Mouse (Mus musculus) heart, postnatal 0 days (tissue): ENCODE data around the gene Tnfrsf1b. TPM values are rescaled to one million over a fixed set of nuclear protein-coding genes. Genes with fewer than 3 reads are reported as not detected.
A peak's percentile ranks its signal among the peaks of the same experiment; 100 is the strongest.

Experiments used
- ATAC-seq: fragments of 200-750 bp; cut with Nextera tagmentation; 2 replicates; pipeline ENCODE4 v1.8.0; 2017; ENCODE audit warnings: low read depth, moderate number of reproducible peaks, moderate library complexity; ENCODE audit not compliant: insufficient read depth
- DNase-seq: peaks from one replicate; pipeline ENCODE4 v3.0.0-alpha.2; 2016; ENCODE audit warnings: low spot score
- H3K27ac ChIP-seq: fragments of 300-500 bp; sonication (generic); 2 replicates; pipeline ENCODE4 v1.5.1; 2014; ENCODE audit warnings: low read depth, mild to moderate bottlenecking
- H3K27me3 ChIP-seq: fragments of 300-500 bp; sonication (generic); 2 replicates; pipeline ENCODE4 v1.6.1; 2014; ENCODE audit warnings: low read length, mixed read lengths; ENCODE audit not compliant: control insufficient read depth, insufficient read depth
- H3K36me3 ChIP-seq: fragments of 300-500 bp; sonication (generic); replicated peaks from 2 replicates; pipeline ENCODE4 v1.6.1; 2014; ENCODE audit warnings: low read length, mixed read lengths; ENCODE audit not compliant: control insufficient read depth, insufficient read depth
- H3K4me1 ChIP-seq: fragments of 300-500 bp; sonication (generic); 2 replicates; pipeline ENCODE4 v1.6.1; 2014; ENCODE audit warnings: antibody characterized with exemption; ENCODE audit not compliant: control insufficient read depth, insufficient read depth
- H3K4me2 ChIP-seq: fragments of 300-500 bp; sonication (generic); 2 replicates; pipeline ENCODE4 v1.6.1; 2014; ENCODE audit warnings: low read depth, mild to moderate bottlenecking, low read length, moderate library complexity
- H3K4me3 ChIP-seq: fragments of 300-500 bp; sonication (generic); 2 replicates; pipeline ENCODE4 v1.5.1; 2014; ENCODE audit warnings: low read depth, low read length
- H3K9ac ChIP-seq: fragments of 300-500 bp; sonication (generic); replicated peaks from 2 replicates; pipeline ENCODE4 v1.6.1; 2014; ENCODE audit warnings: low read depth, low read length, mixed read lengths
- H3K9me3 ChIP-seq: fragments of 300-500 bp; sonication (generic); replicated peaks from 2 replicates; pipeline ENCODE4 v1.6.1; 2016; ENCODE audit warnings: low read length; ENCODE audit not compliant: control insufficient read depth
- CTCF ChIP-seq: IDR thresholded peaks from 2 replicates; pipeline ENCODE4 v1.5.1; 2016; ENCODE audit warnings: antibody characterized with exemption, control low read depth, low read depth
- EP300 ChIP-seq: IDR thresholded peaks from 2 replicates; pipeline ENCODE4 v1.6.1; 2016; ENCODE audit warnings: antibody characterized with exemption, low read depth
- WGBS: fragments of 180-500 bp; shearing (Covaris S2); extraction: QIAGEN DNeasy Blood & Tissue Kit; methylation state at CpG from one replicate; pipeline ENCODE4 v1.1.7; 2014; 5-methylcytosine and 5-hydroxymethylcytosine counted together
- polyA plus RNA-seq: library from polyadenylated mRNA; unstranded; fragments of >200 nt; fragmentation: Nextera tagmentation; extraction: Ambion mirVana; gene quantifications from 2 replicates; pipeline ENCODE4 v1.2.1, GENCODE M21; 2015
- total RNA-seq: library from RNA; depleted of rRNA; stranded (reverse); fragments of >200 nt; gene quantifications from 2 replicates; pipeline ENCODE4 v1.2.3, GENCODE M21; 2014; ENCODE audit warnings: low replicate concordance

The Tnfrsf1b gene
- total and polyA plus RNA-seq, 2 experiments from 2014 or later = 2.0 to 11.1 TPM

DNA sequence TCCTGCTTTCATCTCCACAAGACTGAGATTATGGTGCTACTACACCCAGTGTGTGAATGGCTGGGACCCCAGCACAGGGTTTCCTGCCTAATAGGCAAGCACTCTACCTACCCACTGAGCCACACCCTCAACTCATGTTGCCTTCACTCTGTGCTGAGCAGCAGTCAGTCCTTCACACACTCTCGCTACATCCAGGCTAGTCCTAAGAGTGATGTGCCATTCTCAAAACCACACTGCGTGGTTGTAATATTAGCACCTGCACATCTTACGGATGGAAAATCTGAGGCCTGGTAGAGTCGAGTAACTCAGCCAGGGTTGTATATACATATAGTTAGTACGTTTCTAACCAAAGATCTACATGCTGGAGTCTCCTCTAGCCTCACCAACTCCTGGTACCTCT lies 28.2 kb upstream of the Tnfrsf1b start:
- no peak for ATAC-seq

DNA sequence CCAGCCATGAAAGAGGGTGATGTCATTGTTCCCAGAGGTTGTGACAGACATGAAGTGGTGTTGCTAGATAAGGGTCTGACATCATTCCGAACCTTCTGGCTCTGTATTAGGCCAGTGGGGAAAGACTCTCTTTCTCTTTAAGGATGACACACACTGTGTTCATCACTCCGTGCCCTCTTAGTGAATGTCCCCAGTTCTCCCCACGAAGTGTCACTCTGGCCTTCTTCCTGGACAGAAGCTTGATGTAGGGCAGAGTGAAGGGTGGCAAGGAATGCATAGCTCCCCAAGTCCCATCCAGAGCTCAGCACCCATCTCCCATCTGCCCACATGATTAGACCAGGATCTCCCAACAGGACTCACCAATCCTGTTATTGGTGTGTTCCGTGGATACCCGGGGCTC lies 27.3 kb upstream of the Tnfrsf1b start:
- Histone ChIP-seq H3K4me2 (no peak overlapping the region), H3K9me3 (no peaks in the 10 kb centered on the region), H3K4me3 (no peak overlapping the region), H3K4me1 (no peaks in the 10 kb centered on the region), H3K36me3 (no peaks in the 10 kb centered on the region), H3K27me3 (no peaks in the 10 kb centered on the region), H3K9ac (no peak overlapping the region), H3K27ac (no peak overlapping the region)
- 70% methylated on average over 5 of the region's 5 CpGs for WGBS
- TF ChIP-seq EP300 = no peak
- TF ChIP-seq CTCF = no peak
- no peak for DNase-seq
- ATAC-seq = no peak

More for the DNA sequence above, 28.2 kb upstream of the Tnfrsf1b start:
- no peak for TF ChIP-seq CTCF
- no peak for TF ChIP-seq EP300
- H3K36me3 ChIP-seq = no peaks in the 10 kb centered on the region
- no peak overlapping the region for H3K4me3 ChIP-seq
- H3K4me2 ChIP-seq = no peak overlapping the region
- H3K4me1 ChIP-seq = 0 out of 2 replicates have a peak, but pooled peaks cover 2% of the 10 kb centered on the region
- H3K9ac ChIP-seq = no peak overlapping the region
- no peak for DNase-seq
- 92% methylated on average over 5 of the region's 5 CpGs for WGBS
- H3K27me3 ChIP-seq = no peaks in the 10 kb centered on the region
- no peak overlapping the region for H3K27ac ChIP-seq
- no peaks in the 10 kb centered on the region for H3K9me3 ChIP-seq

DNA sequence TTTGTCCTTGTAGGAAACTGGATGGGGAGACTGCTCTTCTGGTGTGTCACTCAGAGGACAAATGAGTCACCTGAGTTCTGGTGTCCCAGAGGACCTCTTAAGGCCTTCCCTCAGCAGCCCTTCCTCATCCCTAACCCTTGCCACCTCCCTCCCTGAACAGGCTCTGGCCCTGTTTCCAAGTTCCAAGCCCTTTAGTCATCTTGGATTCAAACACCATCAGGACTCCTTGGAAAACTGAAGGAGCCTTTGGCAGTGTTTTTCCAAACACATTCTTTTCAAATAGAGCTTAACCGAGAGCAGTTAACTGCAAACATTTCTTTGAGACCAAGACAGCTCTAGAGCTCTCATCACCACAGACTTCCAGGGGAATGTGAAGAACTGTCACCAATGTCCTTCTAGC lies 26.1 kb upstream of the Tnfrsf1b start:
- H3K9ac ChIP-seq = no peak overlapping the region
- peak overlapping the region; percentile 11; the same call in 1 of the 2 replicates for H3K27ac ChIP-seq
- no peaks in the 10 kb centered on the region for H3K9me3 ChIP-seq
- no peaks in the 10 kb centered on the region for H3K27me3 ChIP-seq
- no peak for TF ChIP-seq EP300
- no peak for TF ChIP-seq CTCF
- WGBS = 43% methylated on average over 1 of the region's 1 CpGs
- DNase-seq = no peak
- H3K36me3 ChIP-seq = no peaks in the 10 kb centered on the region
- H3K4me1 ChIP-seq = no peaks in the 10 kb centered on the region
- no peak overlapping the region for H3K4me2 ChIP-seq
- no peak overlapping the region for H3K4me3 ChIP-seq
- ATAC-seq = no peak

DNA sequence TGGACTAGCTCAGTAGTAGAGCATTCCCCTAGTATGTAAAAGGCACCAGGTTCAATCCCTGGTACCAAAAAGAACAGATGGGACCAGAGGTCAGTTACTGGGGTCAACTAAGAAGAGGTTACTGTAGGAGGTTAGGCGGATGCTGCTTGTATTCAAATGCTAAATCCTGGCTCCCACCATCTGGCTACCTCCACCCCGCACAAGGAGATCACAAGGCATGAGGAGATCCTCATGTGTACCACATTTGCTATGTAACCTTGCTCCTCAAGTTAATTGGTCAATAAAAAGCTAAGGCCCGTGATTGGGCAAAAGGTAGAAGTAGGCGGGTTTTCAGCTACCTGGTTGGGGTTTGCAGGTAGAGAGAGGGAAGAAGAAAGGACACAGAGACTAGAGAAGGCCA lies 25.0 kb upstream of the Tnfrsf1b start:
- H3K27me3 ChIP-seq = no peaks in the 10 kb centered on the region
- H3K27ac ChIP-seq = no peak overlapping the region
- no peak overlapping the region for H3K4me2 ChIP-seq
- TF ChIP-seq CTCF (no peak), EP300 (no peak)
- DNase-seq (no peak), ATAC-seq (no peak)
- WGBS = 84% methylated on average over 4 of the region's 4 CpGs
- no peaks in the 10 kb centered on the region for H3K36me3 ChIP-seq
- no peak overlapping the region for H3K4me3 ChIP-seq
- no peaks in the 10 kb centered on the region for H3K4me1 ChIP-seq
- H3K9me3 ChIP-seq = no peaks in the 10 kb centered on the region
- H3K9ac ChIP-seq = no peak overlapping the region

DNA sequence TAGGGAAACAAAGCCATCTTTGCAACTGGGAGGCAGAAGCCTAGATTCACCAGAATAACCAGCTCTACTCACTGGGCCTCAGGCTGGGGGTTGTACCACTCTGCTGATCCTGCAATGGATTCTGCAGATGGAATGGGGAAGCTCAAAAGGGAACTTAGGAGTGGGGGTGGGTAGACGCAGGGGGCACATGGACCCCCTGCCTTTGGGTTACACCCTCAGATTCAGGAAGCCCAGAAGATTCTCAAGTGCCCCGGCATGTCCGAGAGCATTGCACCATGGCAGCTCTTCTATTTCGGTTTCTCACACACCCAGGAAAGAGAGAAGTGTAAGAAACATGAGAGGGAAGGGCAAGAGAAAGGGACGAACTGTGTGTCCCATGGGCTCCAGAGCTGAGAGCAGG lies 23.5 kb upstream of the Tnfrsf1b start:
- ATAC-seq = no peak
- Histone ChIP-seq H3K9ac (no peak overlapping the region), H3K36me3 (no peaks in the 10 kb centered on the region), H3K27me3 (no peaks in the 10 kb centered on the region), H3K4me2 (no peak overlapping the region), H3K4me3 (no peak overlapping the region), H3K9me3 (no peaks in the 10 kb centered on the region), H3K4me1 (no peaks in the 10 kb centered on the region), H3K27ac (no peak overlapping the region)
- WGBS = 73% methylated on average over 5 of the region's 5 CpGs
- TF ChIP-seq CTCF (no peak), EP300 (no peak)
- no peak for DNase-seq

DNA sequence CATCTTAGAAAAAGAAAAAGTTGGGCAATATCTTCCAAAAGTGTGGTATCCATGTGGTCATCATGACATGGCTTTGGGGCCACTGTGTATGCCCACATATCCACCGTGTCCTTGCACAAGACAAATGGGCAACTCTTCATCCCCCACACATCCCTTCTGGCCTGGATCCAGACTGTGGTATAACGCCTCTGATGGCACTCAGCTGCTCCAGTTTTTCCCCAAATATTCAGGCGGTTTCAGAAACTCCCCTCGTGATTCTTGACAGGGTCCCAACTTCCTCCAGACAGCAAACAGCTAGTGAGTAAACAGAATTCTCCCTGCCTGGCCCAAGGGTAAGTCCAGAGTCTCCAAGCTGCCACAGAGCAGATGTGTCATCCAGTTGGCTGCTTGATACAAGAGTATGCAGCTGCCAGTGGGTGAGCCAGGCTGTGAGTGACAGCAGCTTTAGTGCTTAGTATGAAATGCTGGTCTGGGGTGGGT lies 21.0 kb upstream of the Tnfrsf1b start:
- Histone ChIP-seq H3K27me3 (no peaks in the 10 kb centered on the region), H3K4me3 (no peak overlapping the region), H3K4me1 (no peaks in the 10 kb centered on the region), H3K4me2 (no peak overlapping the region), H3K36me3 (no peaks in the 10 kb centered on the region), H3K9me3 (no peaks in the 10 kb centered on the region), H3K27ac (no peak overlapping the region), H3K9ac (no peak overlapping the region)
- 58% methylated on average over 4 of the region's 4 CpGs for WGBS
- ATAC-seq (no peak), DNase-seq (no peak)
- TF ChIP-seq CTCF (no peak), EP300 (no peak)
